Mouse (Mus musculus) spleen, adult 2 months (tissue): ENCODE results near the gene Atp5d. TPM values are rescaled to one million over a fixed set of nuclear protein-coding genes. Genes with fewer than 3 reads are reported as not detected.

Experiments
- DNase-seq, 2 experiments: peaks; one replicate each; pipeline versions ENCODE4 v3.0.0 to v3.0.0-alpha.2; 2012 to 2021; ENCODE audit warnings: low spot score in 2 of 2, low read depth in 1 of 2
- H3K27ac ChIP-seq: fragments of 200-500 bp; 2 replicates; pipeline ENCODE4 v1.5.1; 2012; ENCODE audit warnings: low read length, inconsistent platforms; ENCODE audit not compliant: insufficient read depth
- H3K27me3 ChIP-seq: fragments of 200-500 bp; 2 replicates; pipeline ENCODE4 v1.6.1; 2012; ENCODE audit warnings: mild to moderate bottlenecking, moderate library complexity, low read length, inconsistent platforms; ENCODE audit not compliant: control insufficient read depth, insufficient read depth
- H3K36me3 ChIP-seq: fragments of 200-500 bp; 2 replicates; pipeline ENCODE4 v1.6.1; 2012; ENCODE audit warnings: mild to moderate bottlenecking, low read length, inconsistent platforms; ENCODE audit not compliant: control insufficient read depth, insufficient read depth
- H3K4me1 ChIP-seq: fragments of 200-500 bp; 2 replicates; pipeline ENCODE4 v1.6.1; 2011; ENCODE audit warnings: inconsistent platforms; ENCODE audit not compliant: control insufficient read depth, insufficient read depth, insufficient read length
- H3K4me3 ChIP-seq: fragments of 200-500 bp; 2 replicates; pipeline ENCODE4 v1.5.1; 2011; ENCODE audit warnings: mild to moderate bottlenecking, inconsistent platforms; ENCODE audit not compliant: insufficient read depth, insufficient read length; ENCODE audit errors: extremely low read depth
- CTCF ChIP-seq: fragments of 200-500 bp; IDR thresholded peaks from 2 replicates; pipeline ENCODE4 v1.5.1; 2011; ENCODE audit warnings: mild to moderate bottlenecking, inconsistent platforms; ENCODE audit not compliant: insufficient read depth, insufficient read length, insufficient replicate concordance; ENCODE audit errors: extremely low read depth
- POLR2A ChIP-seq: fragments of 200-500 bp; IDR thresholded peaks from 2 replicates; pipeline ENCODE4 v1.6.1; 2011; ENCODE audit warnings: low read depth, low read length, inconsistent platforms
- WGBS: fragments of 180-500 bp; shearing (Covaris S2); methylation state at CpG from one replicate; pipeline ENCODE4 v1.1.7; 2018; 5-methylcytosine and 5-hydroxymethylcytosine counted together
- polyA plus RNA-seq: library from polyadenylated mRNA; depleted of rRNA; stranded (reverse); fragments of >200 nt; gene quantifications from 2 replicates; pipeline ENCODE4 v1.2.3, GENCODE M21; 2012

Atp5d gene
- polyA plus RNA-seq, 1 experiment, result 592 TPM

- DNase-seq, result no peak
- peaks cover 12% of the 10 kb centered on the region for H3K36me3 ChIP-seq
- TF ChIP-seq CTCF, result no peak
- TF ChIP-seq POLR2A, result no peak
- peaks cover 19% of the 10 kb centered on the region for H3K4me1 ChIP-seq
- no peak overlapping the region for H3K27ac ChIP-seq
- H3K4me3 ChIP-seq, result no peak overlapping the region
- WGBS, result 82% methylated on average over 11 of the region's 11 CpGs
- H3K27me3 ChIP-seq, result peaks cover 10% of the 10 kb centered on the region; the same call in 1 of the 2 replicates
Observed at GRCm38 (mm10) chr10:80139975-80140665, 1.7 kb downstream of the Atp5d start.

GRCm38 (mm10) chr10:80140666-80141035, 2.2 kb downstream of the Atp5d start, which contains the start of gene Cbarp:
Gene Cbarp, minus strand, starts transcription at chr10:80140835.
- Histone ChIP-seq H3K36me3 (peaks cover 12% of the 10 kb centered on the region), H3K27me3 (peaks cover 10% of the 10 kb centered on the region; the same call in 1 of the 2 replicates), H3K4me3 (peak within 1 kb of the TSS; percentile 50; the same call in 1 of the 2 replicates), H3K27ac (peak within 1 kb of the TSS; percentile 85), H3K4me1 (peaks cover 19% of the 10 kb centered on the region)
- TF ChIP-seq POLR2A, result no peak
- no peak for TF ChIP-seq CTCF
- no peak for DNase-seq
- WGBS, result 84% methylated on average over 10 of the region's 10 CpGs

GRCm38 (mm10) chr10:80141243-80141642, 2.8 kb downstream of the Atp5d start:
- H3K27ac ChIP-seq, result peak overlapping the region; percentile 85
- WGBS, result under 1% methylated on average over 29 of the region's 29 CpGs
- DNase-seq, result peak; percentile 96 to 98
- TF ChIP-seq POLR2A (no peak; the same call in 1 of the 2 replicates), CTCF (peak; percentile 68; the same call in 1 of the 2 replicates)
- peak overlapping the region; percentile 50; the same call in 1 of the 2 replicates for H3K4me3 ChIP-seq
- H3K4me1 ChIP-seq, result peaks cover 19% of the 10 kb centered on the region
- H3K36me3 ChIP-seq, result peaks cover 12% of the 10 kb centered on the region
- H3K27me3 ChIP-seq, result peaks cover 10% of the 10 kb centered on the region; the same call in 1 of the 2 replicates

GRCm38 (mm10) chr10:80141786-80142529, 3.5 kb downstream of the Atp5d start:
- WGBS, result under 1% methylated on average over 43 of the region's 43 CpGs
- peaks cover 10% of the 10 kb centered on the region; the same call in 1 of the 2 replicates for H3K27me3 ChIP-seq
- H3K4me3 ChIP-seq, result peak overlapping the region; percentile 89
- H3K36me3 ChIP-seq, result peaks cover 12% of the 10 kb centered on the region
- peak overlapping the region; percentile 92 for H3K27ac ChIP-seq
- peak; percentile 94 to 95 for DNase-seq
- peak; percentile 68 for TF ChIP-seq POLR2A
- TF ChIP-seq CTCF, result no peak
- peaks cover 19% of the 10 kb centered on the region for H3K4me1 ChIP-seq

GRCm38 (mm10) chr10:80142530-80142925, 4.1 kb downstream of the Atp5d start:
- WGBS, result under 1% methylated on average over 15 of the region's 15 CpGs
- no peak for DNase-seq
- Histone ChIP-seq H3K4me3 (peak overlapping the region; percentile 89), H3K27me3 (peaks cover 7% of the 10 kb centered on the region; the same call in 1 of the 2 replicates), H3K4me1 (peaks cover 20% of the 10 kb centered on the region), H3K27ac (peak overlapping the region; percentile 92), H3K36me3 (peaks cover 12% of the 10 kb centered on the region)
- no peak for TF ChIP-seq POLR2A
- no peak for TF ChIP-seq CTCF

GRCm38 (mm10) chr10:80143664-80144063, 5.2 kb downstream of the Atp5d start:
- H3K36me3 ChIP-seq, result peaks cover 12% of the 10 kb centered on the region
- H3K4me3 ChIP-seq, result no peak overlapping the region
- TF ChIP-seq POLR2A (no peak), CTCF (no peak)
- no peak for DNase-seq
- H3K4me1 ChIP-seq, result peaks cover 24% of the 10 kb centered on the region
- H3K27ac ChIP-seq, result no peak overlapping the region
- H3K27me3 ChIP-seq, result peaks cover 7% of the 10 kb centered on the region; the same call in 1 of the 2 replicates
- 92% methylated on average over 7 of the region's 7 CpGs for WGBS
